Mouse (Mus musculus) CH12.LX (cell line): ENCODE data around the gene Gm49380. TPM values are rescaled to one million over a fixed set of nuclear protein-coding genes. Genes with fewer than 3 reads are reported as not detected.

Experiments used
- DNase-seq: peaks from one replicate; pipeline ENCODE4 v3.0.0-alpha.2; 2013; ENCODE audit errors: extremely low read depth
- H3K27ac ChIP-seq: 2 replicates; pipeline ENCODE4 v1.5.1; 2012; ENCODE audit warnings: low read depth, mild to moderate bottlenecking, control low read depth, moderate library complexity; ENCODE audit not compliant: insufficient read depth
- H3K27me3 ChIP-seq: replicated peaks from 2 replicates; pipeline ENCODE3; 2012; ENCODE audit warnings: inconsistent platforms
- H3K36me3 ChIP-seq, 2 experiments: replicated peaks in 1 of 2; 2 replicates each; pipeline versions ENCODE3 to v1.6.1; 2012; ENCODE audit warnings: inconsistent platforms in 1 of 2, low read length in 1 of 2, mild to moderate bottlenecking in 1 of 2, mixed read lengths in 1 of 2, moderate library complexity in 1 of 2; ENCODE audit not compliant: control insufficient read depth in 1 of 2, insufficient read depth in 1 of 2
- H3K4me1 ChIP-seq, 2 experiments: 2 replicates each; pipeline ENCODE4 v1.6.1; 2012; ENCODE audit warnings: inconsistent platforms in 1 of 2, moderate library complexity in 1 of 2; ENCODE audit not compliant: insufficient read depth in 2 of 2, control insufficient read depth in 1 of 2
- H3K4me2 ChIP-seq: 2 replicates; pipeline ENCODE4 v1.6.1; 2012; ENCODE audit warnings: low read depth, mild to moderate bottlenecking, control low read depth; ENCODE audit not compliant: poor library complexity, insufficient read depth, severe bottlenecking
- H3K4me3 ChIP-seq, 3 experiments: fragments of 150-350 bp in 1 of 3; sonication (generic) in 1 of 3; replicated peaks in 1 of 3; 2 replicates each; pipeline versions ENCODE3 to v1.5.1; 2011 to 2012; ENCODE audit warnings: low read depth in 2 of 3, low read length in 2 of 3, mild to moderate bottlenecking in 2 of 3, moderate library complexity in 2 of 3, control low read depth in 1 of 3, improper control_type of control experiment in 1 of 3, inconsistent platforms in 1 of 3, mixed read lengths in 1 of 3; ENCODE audit not compliant: poor library complexity in 1 of 3
- H3K79me2 ChIP-seq: replicated peaks from 2 replicates; pipeline ENCODE4 v1.6.1; 2012; ENCODE audit warnings: mild to moderate bottlenecking, moderate library complexity; ENCODE audit not compliant: control insufficient read depth, poor library complexity, insufficient read depth, severe bottlenecking; ENCODE audit errors: extremely low read depth
- H3K9ac ChIP-seq: 2 replicates; pipeline ENCODE4 v1.6.1; 2012; ENCODE audit warnings: low read depth, mild to moderate bottlenecking, control low read depth, moderate library complexity; ENCODE audit not compliant: insufficient read depth
- H3K9me3 ChIP-seq: replicated peaks from 2 replicates; pipeline ENCODE3; 2012; ENCODE audit warnings: low read length, inconsistent platforms, mixed read lengths
- BHLHE40 ChIP-seq: IDR thresholded peaks from 2 replicates; pipeline ENCODE4 v1.6.1; 2011; ENCODE audit warnings: mild to moderate bottlenecking, low read depth, low read length, improper control_type of control experiment
- CHD1 ChIP-seq: IDR thresholded peaks from 2 replicates; pipeline ENCODE4 v1.6.1; 2012; ENCODE audit warnings: low read depth, low read length, improper control_type of control experiment, inconsistent platforms
- CHD2 ChIP-seq: IDR thresholded peaks from 2 replicates; pipeline ENCODE4 v1.6.1; 2011; ENCODE audit warnings: low read length, improper control_type of control experiment
- CTCF ChIP-seq, 2 experiments: IDR thresholded peaks in 1 of 2; conservative IDR thresholded peaks in 1 of 2; 2 replicates each; pipeline ENCODE4 v1.5.1; 2011 to 2012; ENCODE audit warnings: low read depth in 2 of 2, low read length in 2 of 2, improper control_type of control experiment in 1 of 2, inconsistent platforms in 1 of 2, mild to moderate bottlenecking in 1 of 2, moderate library complexity in 1 of 2
- E2F4 ChIP-seq: IDR thresholded peaks from 2 replicates; pipeline ENCODE4 v1.6.1; 2011; ENCODE audit warnings: low read depth, low read length, improper control_type of control experiment; ENCODE audit not compliant: insufficient replicate concordance
- ELF1 ChIP-seq: IDR thresholded peaks from 2 replicates; pipeline ENCODE4 v1.6.1; 2014; ENCODE audit warnings: low read depth, mild to moderate bottlenecking, inconsistent platforms, low read length, improper control_type of control experiment
- EP300 ChIP-seq: IDR thresholded peaks from 2 replicates; pipeline ENCODE4 v1.6.1; 2011; ENCODE audit warnings: low read length, improper control_type of control experiment
- ETS1 ChIP-seq: conservative IDR thresholded peaks from 2 replicates; pipeline ENCODE4 v1.6.1; 2012; ENCODE audit warnings: low read depth, mild to moderate bottlenecking, inconsistent platforms, low read length, improper control_type of control experiment, moderate library complexity
- IRF4 ChIP-seq: IDR thresholded peaks from 2 replicates; pipeline ENCODE4 v1.6.1; 2014; ENCODE audit warnings: low read depth, mild to moderate bottlenecking, inconsistent platforms, low read length, improper control_type of control experiment
- MAFK ChIP-seq: IDR thresholded peaks from 2 replicates; pipeline ENCODE4 v1.6.1; 2011; ENCODE audit warnings: low read length, improper control_type of control experiment; ENCODE audit not compliant: insufficient replicate concordance
- MEF2A ChIP-seq: IDR thresholded peaks from 2 replicates; pipeline ENCODE4 v1.6.1; 2014; ENCODE audit warnings: low read depth, mild to moderate bottlenecking, inconsistent platforms, low read length, improper control_type of control experiment, borderline replicate concordance
- MXI1 ChIP-seq: IDR thresholded peaks from 2 replicates; pipeline ENCODE4 v1.6.1; 2011; ENCODE audit warnings: mild to moderate bottlenecking, low read depth, low read length, improper control_type of control experiment
- MYC ChIP-seq: IDR thresholded peaks from 2 replicates; pipeline ENCODE4 v1.6.1; 2011; ENCODE audit warnings: low read depth, mild to moderate bottlenecking, improper control_type of control experiment, low read length
- NELFE ChIP-seq: IDR thresholded peaks from 2 replicates; pipeline ENCODE4 v1.6.1; 2011; ENCODE audit warnings: low read depth, low read length, improper control_type of control experiment
- NRF1 ChIP-seq: IDR thresholded peaks from 2 replicates; pipeline ENCODE4 v1.6.1; 2014; ENCODE audit warnings: low read depth, mild to moderate bottlenecking, inconsistent platforms, low read length, improper control_type of control experiment, moderate library complexity
- RAD21 ChIP-seq: IDR thresholded peaks from 2 replicates; pipeline ENCODE4 v1.6.1; 2011; ENCODE audit warnings: low read depth, mild to moderate bottlenecking, low read length, improper control_type of control experiment, moderate library complexity
- RCOR1 ChIP-seq: conservative IDR thresholded peaks from 2 replicates; pipeline ENCODE4 v1.6.1; 2012; ENCODE audit warnings: low read depth, mild to moderate bottlenecking, inconsistent platforms, low read length, improper control_type of control experiment
- SIN3A ChIP-seq: IDR thresholded peaks from 2 replicates; pipeline ENCODE4 v1.6.1; 2012; ENCODE audit warnings: low read length, improper control_type of control experiment, inconsistent platforms
- SMC3 ChIP-seq: IDR thresholded peaks from 2 replicates; pipeline ENCODE4 v1.6.1; 2011; ENCODE audit warnings: low read depth, low read length, improper control_type of control experiment
- TBP ChIP-seq: conservative IDR thresholded peaks from 2 replicates; pipeline ENCODE4 v1.6.1; 2011; ENCODE audit warnings: low read depth, low read length, improper control_type of control experiment
- TCF12 ChIP-seq: IDR thresholded peaks from 2 replicates; pipeline ENCODE4 v1.6.1; 2014; ENCODE audit warnings: low read depth, mild to moderate bottlenecking, inconsistent platforms, low read length, improper control_type of control experiment
- UBTF ChIP-seq: IDR thresholded peaks from 2 replicates; pipeline ENCODE4 v1.6.1; 2012; ENCODE audit warnings: low read depth, mild to moderate bottlenecking, inconsistent platforms, low read length, improper control_type of control experiment, moderate library complexity
- USF2 ChIP-seq: conservative IDR thresholded peaks from 2 replicates; pipeline ENCODE4 v1.6.1; 2011; ENCODE audit warnings: low read depth, low read length, improper control_type of control experiment
- ZC3H11A ChIP-seq: IDR thresholded peaks from 2 replicates; pipeline ENCODE4 v1.6.1; 2012; ENCODE audit warnings: low read depth, mild to moderate bottlenecking, inconsistent platforms, low read length, improper control_type of control experiment
- ZKSCAN1 ChIP-seq: IDR thresholded peaks from 2 replicates; pipeline ENCODE4 v1.6.1; 2012; ENCODE audit warnings: low read depth, inconsistent platforms, low read length, improper control_type of control experiment, borderline replicate concordance
- ZMIZ1 ChIP-seq: IDR thresholded peaks from 2 replicates; pipeline ENCODE4 v1.6.1; 2012; ENCODE audit warnings: low read depth, mild to moderate bottlenecking, inconsistent platforms, low read length, improper control_type of control experiment
- ZNF384 ChIP-seq: IDR thresholded peaks from 2 replicates; pipeline ENCODE4 v1.6.1; 2012; ENCODE audit warnings: low read depth, low read length, improper control_type of control experiment, inconsistent platforms
- dilution Hi-C: fragments of 300-500 bp; cut with MboI; formaldehyde crosslinking; loops from 2 replicates; pipeline ENCODE4 v1.14.3; 2020; ENCODE audit warnings: low sequenced_read_pairs; ENCODE audit not compliant: extremely low pct_unique_long_range_greater_than_20kb, extremely low pct_ligation_motif_present
- in situ Hi-C: fragments of 300-500 bp; cut with MboI; formaldehyde crosslinking; loops from 3 replicates; pipeline ENCODE4 v1.14.3; 2019; ENCODE audit warnings: low sequenced_read_pairs, low pct_ligation_motif_present, low pct_unique_long_range_greater_than_20kb, mixed read lengths
- polyA plus RNA-seq: library from polyadenylated mRNA; unstranded; fragments of >175 nt; gene quantifications from 2 replicates; pipeline ENCODE4 v1.2.1, GENCODE M21; 2012; ENCODE audit warnings: low read depth; ENCODE audit not compliant: insufficient read length
- total RNA-seq, 2 experiments: library from RNA; depleted of rRNA; stranded (reverse); fragments of 300-350 nt in 1 of 2; fragments of >200 nt in 1 of 2; gene quantifications; 2 replicates each; pipeline ENCODE4 v1.2.3; 2012 to 2014

Gm49380 gene
- total and polyA plus RNA-seq, 3 experiments: not detected

GRCm38 (mm10) chr9:44093612-44094503 is 19.4 kb downstream of the Gm49380 start:
- Histone ChIP-seq H3K36me3 (peaks cover 3 to 35% of the 10 kb centered on the region in 2 experiments), H3K27ac (no peak overlapping the region), H3K4me3 (no peak overlapping the region), H3K4me1 (peaks cover 8 to 36% of the 10 kb centered on the region in 2 experiments)
- TF ChIP-seq MXI1 (peak; percentile 33; the same call in 1 of the 2 replicates), ZC3H11A (peak; percentile 70), RAD21 (peak; percentile 91), USF2 (no peak), BHLHE40 (peak; percentile 42), NELFE (no peak), ETS1 (peak; percentile 50; the same call in 1 of the 2 replicates), ZKSCAN1 (no peak), SMC3 (peak; percentile 96), TBP (no peak), ZNF384 (peak; percentile 71), EP300 (peak; percentile 34; the same call in 1 of the 2 replicates), SIN3A (0 out of 2 replicates have a peak, but pooled peaks have one; percentile 3), CHD2 (no peak), MEF2A (peak; percentile 74), MAFK (0 out of 2 replicates have a peak, but pooled peaks have one; percentile 21), ZMIZ1 (no peak), MYC (peak; percentile 43; the same call in 1 of the 2 replicates), UBTF (no peak; the same call in 1 of the 2 replicates), CHD1 (no peak), TCF12 (peak; percentile 88), CTCF (conservative IDR thresholded peaks at IDR 0.05 in 1 of 2, IDR thresholded peaks at IDR 0.05 in 1 of 2; ENCODE audit: low read depth in 2 of 2, low read length in 2 of 2) (peak; percentile 83 to 98), E2F4 (no peak), IRF4 (peak; percentile 66; the same call in 1 of the 2 replicates), NRF1 (no peak), ELF1 (0 out of 2 replicates have a peak, but pooled peaks have one; percentile 41), RCOR1 (no peak)
- TF ChIP-seq, all 38 proteins: peak for 16
- Histone ChIP-seq H3K9ac (no peak overlapping the region), H3K9me3 (no peaks in the 10 kb centered on the region), H3K27me3 (no peaks in the 10 kb centered on the region), H3K4me2 (no peak overlapping the region), H3K79me2 (no peaks in the 10 kb centered on the region)
- DNase-seq: peak; percentile 84
- dilution Hi-C loops: no loop called here
- in situ Hi-C loops: no loop called here
